Mouse (Mus musculus) Muller cell, postnatal 12 days (primary cell): ENCODE results near the gene Hecw2.

Experiments
- DNase-seq: peaks from one replicate; pipeline ENCODE4 v3.0.0-alpha.2; 2015; ENCODE audit errors: inconsistent ontology term

Gene Hecw2

GRCm38 (mm10) chr1:53986185-53986892 is 208.6 kb downstream of the Hecw2 start:
- no peak for DNase-seq

- no peak for DNase-seq
Observed at GRCm38 (mm10) chr1:53978514-53978831, 216.5 kb downstream of the Hecw2 start.

DNA sequence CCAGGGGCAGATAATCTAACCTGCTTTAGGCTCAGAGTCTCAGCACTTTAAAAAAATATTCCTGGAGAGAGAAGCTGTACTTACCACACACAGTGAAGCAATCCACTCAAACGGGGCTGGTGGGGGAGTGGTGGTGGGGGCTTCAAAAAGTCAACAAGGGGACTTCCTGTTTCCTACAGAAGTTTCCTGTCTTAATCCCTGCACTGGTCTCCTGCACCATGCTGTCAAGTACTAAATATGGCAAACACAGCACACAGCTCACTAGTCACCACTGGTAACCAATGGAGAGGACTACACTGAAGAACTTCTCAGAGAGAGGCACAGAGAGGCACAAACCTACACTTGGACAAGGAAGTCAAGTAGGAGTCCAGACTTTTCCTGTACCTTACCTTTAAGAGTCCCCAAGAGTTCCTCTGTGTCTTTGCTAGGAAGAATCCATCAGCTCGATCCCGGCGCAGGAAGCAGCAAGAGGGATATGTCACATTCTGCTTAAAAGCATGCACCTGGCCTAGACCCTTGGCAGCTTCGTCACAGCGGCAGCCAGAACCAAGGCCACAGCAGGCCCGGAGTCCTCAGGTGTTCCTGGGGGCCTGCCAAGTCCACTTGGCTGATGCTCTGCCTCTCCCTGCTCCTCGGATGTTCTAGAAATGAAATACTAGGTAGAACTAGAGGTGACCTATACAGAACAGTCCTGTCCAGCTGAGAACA is 217.0 kb downstream of the Hecw2 start:
- DNase-seq: no peak

DNA sequence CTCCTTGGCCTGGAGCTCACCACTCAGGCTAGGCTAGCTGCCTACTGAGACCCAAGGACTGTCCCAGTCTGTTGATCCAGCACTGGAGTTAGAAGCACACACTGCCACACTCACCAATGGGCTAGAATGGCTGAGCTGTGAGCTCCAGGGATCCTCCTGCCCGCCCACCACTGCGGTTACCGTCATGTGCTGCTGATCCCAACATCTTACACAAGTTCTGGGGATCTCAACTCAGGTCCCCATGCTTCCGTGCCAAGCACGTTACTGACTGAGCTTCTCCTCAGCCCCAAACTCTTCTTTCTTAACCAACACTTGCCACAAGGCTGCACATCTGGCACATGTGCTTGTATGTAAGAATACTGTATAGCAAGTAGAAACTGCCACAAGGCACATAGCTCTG is 218.2 kb downstream of the Hecw2 start:
- no peak for DNase-seq

DNA sequence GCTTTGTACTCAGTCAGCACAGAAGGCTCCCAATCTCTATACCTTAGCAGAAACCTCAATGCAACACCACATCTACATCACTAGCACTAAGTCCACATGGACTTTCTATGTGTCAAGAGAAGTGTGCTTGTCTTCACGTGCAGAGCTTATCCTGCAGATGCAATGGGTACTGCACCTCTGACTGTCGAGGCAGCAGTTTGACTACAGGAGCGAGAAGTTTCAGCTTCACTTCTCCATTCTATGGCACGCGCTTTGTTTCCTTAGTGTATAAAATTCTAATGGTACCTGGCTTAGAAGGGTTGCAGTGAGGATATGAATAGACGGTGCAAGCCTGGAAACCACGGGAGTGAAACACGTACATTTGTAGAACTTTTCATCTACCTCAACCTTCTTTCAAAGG is 218.9 kb downstream of the Hecw2 start:
- no peak for DNase-seq

GRCm38 (mm10) chr1:53974941-53975340 is 220.0 kb downstream of the Hecw2 start:
- DNase-seq: no peak

- DNase-seq: no peak
Observed at GRCm38 (mm10) chr1:53970326-53970977, 224.5 kb downstream of the Hecw2 start.

GRCm38 (mm10) chr1:53952395-53952794 is 242.6 kb downstream of the Hecw2 start:
- DNase-seq: no peak

DNA sequence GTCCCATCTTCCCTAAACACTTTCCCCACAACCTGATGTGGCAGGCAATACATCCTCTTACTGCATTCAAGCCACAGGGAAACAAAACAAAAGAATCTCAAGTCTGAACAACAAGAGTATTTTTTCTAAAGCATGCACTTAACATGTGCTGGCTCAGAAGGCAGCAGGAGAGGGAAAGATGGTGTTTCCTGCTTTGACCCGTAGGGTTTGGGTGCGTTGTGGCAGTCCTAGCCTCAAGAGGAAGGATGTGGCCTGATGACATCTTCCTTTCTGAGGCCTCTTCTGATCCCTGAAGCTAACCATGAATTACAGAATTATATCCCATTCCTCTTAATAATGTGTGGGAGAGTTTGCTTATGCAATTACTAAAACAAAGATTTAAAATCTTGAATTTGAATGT is 249.2 kb downstream of the Hecw2 start:
- no peak for DNase-seq

GRCm38 (mm10) chr1:53942468-53942867 is 252.5 kb downstream of the Hecw2 start:
- DNase-seq: no peak

DNA sequence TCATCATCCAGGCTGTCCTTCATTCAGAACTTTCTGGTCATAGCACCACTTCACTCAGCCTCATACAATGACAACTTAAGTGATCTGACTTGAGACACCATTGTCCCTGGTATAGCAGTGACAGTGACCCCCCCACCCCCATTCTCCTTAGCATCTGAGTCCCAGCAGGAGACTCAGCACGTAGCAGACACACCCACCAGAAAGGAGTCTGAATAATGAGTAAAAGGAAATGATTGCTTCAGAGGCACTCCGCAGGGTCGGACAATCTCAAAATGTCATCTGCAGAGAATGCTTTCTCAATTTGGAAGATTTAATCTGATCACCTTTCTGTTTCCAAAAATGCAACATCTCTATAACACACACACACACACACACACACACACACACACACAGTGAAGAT is 253.4 kb downstream of the Hecw2 start:
- DNase-seq: no peak

DNA sequence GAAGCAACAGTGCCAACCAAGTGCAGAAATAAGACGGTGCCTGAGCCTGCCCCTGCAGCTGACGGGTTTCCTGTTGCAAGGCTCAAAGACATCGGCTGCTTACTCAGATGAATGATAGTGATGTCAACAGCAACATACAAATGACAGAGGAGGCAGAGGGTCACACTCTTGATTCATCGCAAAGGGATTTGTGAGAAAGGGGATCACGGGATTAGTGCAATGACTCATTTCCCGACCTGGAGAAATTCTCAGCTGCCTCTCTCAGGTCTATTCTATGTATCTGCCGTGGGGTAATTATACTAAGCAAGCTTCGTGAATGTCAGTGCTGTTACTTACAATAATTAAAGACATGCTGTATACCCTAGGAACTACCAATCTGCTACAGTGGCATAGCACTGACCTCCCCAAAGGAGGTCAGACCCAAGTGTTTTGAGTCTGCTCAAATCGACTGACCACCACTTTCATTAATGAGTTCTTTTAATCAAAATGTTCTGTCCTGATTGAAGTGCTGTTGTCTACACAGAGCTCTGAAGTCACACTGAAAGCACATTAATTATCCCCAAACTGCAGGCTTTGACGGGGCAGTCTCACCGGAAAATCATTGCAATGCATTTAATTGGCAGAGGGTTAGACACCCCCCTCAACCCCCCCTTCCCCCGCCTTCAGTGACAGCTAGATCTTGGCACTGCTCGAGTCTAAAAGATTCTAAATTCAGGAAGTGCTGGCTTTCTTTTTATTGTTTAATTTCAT is 254.5 kb downstream of the Hecw2 start:
- DNase-seq: peak; percentile 85

GRCm38 (mm10) chr1:53939291-53939690 is 255.7 kb downstream of the Hecw2 start:
- DNase-seq: peak; percentile 77

- DNase-seq: no peak
Observed at GRCm38 (mm10) chr1:53933308-53933707, 261.7 kb downstream of the Hecw2 start.

GRCm38 (mm10) chr1:53931314-53931713 is 263.7 kb downstream of the Hecw2 start:
- DNase-seq: no peak

DNA sequence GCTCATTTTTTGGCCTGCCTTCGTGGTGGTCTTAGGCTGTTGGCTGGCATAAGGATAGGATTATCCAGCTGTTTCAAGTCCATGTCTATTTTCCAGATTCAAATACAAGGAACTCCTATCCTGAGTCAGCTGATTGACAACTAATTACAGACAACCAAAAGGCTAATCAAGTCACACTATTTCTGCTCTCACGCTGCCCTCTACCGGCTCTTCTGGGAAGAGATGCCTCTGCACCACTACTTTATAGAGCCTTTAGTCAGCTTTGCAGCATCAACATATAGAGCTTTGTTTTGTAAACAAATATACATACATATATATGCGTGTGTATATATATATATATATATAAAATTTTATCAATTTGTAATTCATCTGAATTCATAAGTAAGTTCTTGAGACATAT is 267.4 kb downstream of the Hecw2 start:
- peak; percentile 17 for DNase-seq

DNA sequence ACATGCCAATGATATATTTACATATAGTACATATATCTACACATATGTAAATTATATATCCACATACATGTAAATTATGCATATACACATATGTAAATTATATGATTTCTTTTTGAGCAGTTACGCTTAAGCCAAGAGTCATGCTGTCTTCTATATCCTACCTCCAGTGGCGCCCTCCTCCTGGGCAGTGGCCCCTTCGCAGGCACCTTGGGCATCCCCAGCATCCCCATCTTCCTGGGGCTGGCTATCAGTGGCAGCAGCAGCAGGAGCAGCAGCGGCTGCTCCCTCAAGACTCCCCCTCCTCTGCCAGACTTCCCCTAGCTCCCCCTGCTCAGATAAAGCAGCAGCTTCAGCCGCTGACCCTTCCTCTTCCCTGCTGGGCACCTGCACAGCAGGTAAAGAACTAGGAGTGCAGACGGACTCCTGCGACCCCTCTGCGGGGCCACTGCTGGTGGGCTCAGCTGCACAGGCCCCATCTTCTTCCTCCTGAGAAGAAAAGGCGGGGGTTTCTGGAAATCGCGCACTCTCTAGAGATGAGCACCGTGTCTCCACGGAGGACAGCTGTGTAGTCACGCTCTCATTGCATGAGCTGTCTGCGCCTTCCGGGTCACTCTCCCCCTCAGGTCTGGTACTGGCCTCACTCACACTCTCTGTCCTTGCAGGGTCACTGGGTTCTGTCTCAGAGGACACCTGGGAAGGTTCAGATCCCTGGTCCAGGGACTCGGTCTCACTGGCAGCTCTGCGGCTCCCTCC is 269.6 kb downstream of the Hecw2 start:
- DNase-seq: no peak

DNA sequence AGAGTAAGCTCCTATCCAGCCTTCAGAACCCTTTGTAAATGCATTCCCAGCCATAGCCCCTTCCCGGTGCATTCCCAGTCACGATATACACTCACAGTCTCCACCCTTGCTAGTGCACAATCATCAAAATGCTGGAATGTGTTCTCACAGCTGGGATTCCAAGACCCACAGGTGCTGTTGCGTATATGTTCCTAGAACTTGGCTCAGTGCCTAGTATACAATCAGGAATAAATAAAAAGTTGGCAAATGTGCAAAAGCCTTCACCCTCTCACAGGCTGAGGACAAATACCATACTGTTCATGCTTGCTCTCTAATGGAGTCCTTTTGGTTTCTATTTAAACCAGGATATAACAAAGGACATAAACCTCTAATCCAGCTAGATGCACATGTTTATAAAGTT is 283.1 kb downstream of the Hecw2 start:
- no peak for DNase-seq

- no peak for DNase-seq
Observed at GRCm38 (mm10) chr1:53910251-53910650, 284.7 kb downstream of the Hecw2 start.

DNA sequence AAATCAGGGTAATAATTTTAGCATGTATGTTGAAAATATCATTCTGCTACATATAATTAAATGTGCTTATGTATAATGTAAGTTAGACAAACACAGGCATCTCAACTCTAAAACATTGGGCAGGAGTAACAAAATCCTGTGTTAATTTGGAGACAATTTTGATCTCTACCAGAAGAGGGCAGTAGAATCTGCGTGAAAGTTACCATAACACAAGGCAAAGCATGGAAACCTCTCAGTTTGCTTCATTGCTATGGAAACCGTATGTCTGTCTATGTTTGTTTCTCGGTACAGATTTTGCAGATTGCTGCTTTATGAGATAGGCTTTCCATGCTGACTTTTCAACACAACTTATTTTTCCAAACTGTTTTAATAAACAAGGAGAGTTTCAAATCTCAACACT is 285.9 kb downstream of the Hecw2 start:
- peak; percentile 53 for DNase-seq

- DNase-seq: no peak
Observed at GRCm38 (mm10) chr1:53906175-53906574, 288.8 kb downstream of the Hecw2 start.

GRCm38 (mm10) chr1:53900416-53900815 is 294.6 kb downstream of the Hecw2 start:
- no peak for DNase-seq
